Mouse (Mus musculus) heart, postnatal 0 days (tissue): ENCODE data around the gene Chrdl2. TPM values are rescaled to one million over a fixed set of nuclear protein-coding genes. Genes with fewer than 3 reads are reported as not detected.

Source experiments
- ATAC-seq: fragments of 200-750 bp; cut with Nextera tagmentation; 2 replicates; pipeline ENCODE4 v1.8.0; 2017; ENCODE audit warnings: low read depth, moderate number of reproducible peaks, moderate library complexity; ENCODE audit not compliant: insufficient read depth
- DNase-seq: peaks from one replicate; pipeline ENCODE4 v3.0.0-alpha.2; 2016; ENCODE audit warnings: low spot score
- H3K27ac ChIP-seq: fragments of 300-500 bp; sonication (generic); 2 replicates; pipeline ENCODE4 v1.5.1; 2014; ENCODE audit warnings: low read depth, mild to moderate bottlenecking
- H3K27me3 ChIP-seq: fragments of 300-500 bp; sonication (generic); 2 replicates; pipeline ENCODE4 v1.6.1; 2014; ENCODE audit warnings: low read length, mixed read lengths; ENCODE audit not compliant: control insufficient read depth, insufficient read depth
- H3K36me3 ChIP-seq: fragments of 300-500 bp; sonication (generic); replicated peaks from 2 replicates; pipeline ENCODE4 v1.6.1; 2014; ENCODE audit warnings: low read length, mixed read lengths; ENCODE audit not compliant: control insufficient read depth, insufficient read depth
- H3K4me1 ChIP-seq: fragments of 300-500 bp; sonication (generic); 2 replicates; pipeline ENCODE4 v1.6.1; 2014; ENCODE audit warnings: antibody characterized with exemption; ENCODE audit not compliant: control insufficient read depth, insufficient read depth
- H3K4me2 ChIP-seq: fragments of 300-500 bp; sonication (generic); 2 replicates; pipeline ENCODE4 v1.6.1; 2014; ENCODE audit warnings: low read depth, mild to moderate bottlenecking, low read length, moderate library complexity
- H3K4me3 ChIP-seq: fragments of 300-500 bp; sonication (generic); 2 replicates; pipeline ENCODE4 v1.5.1; 2014; ENCODE audit warnings: low read depth, low read length
- H3K9ac ChIP-seq: fragments of 300-500 bp; sonication (generic); replicated peaks from 2 replicates; pipeline ENCODE4 v1.6.1; 2014; ENCODE audit warnings: low read depth, low read length, mixed read lengths
- H3K9me3 ChIP-seq: fragments of 300-500 bp; sonication (generic); replicated peaks from 2 replicates; pipeline ENCODE4 v1.6.1; 2016; ENCODE audit warnings: low read length; ENCODE audit not compliant: control insufficient read depth
- CTCF ChIP-seq: IDR thresholded peaks from 2 replicates; pipeline ENCODE4 v1.5.1; 2016; ENCODE audit warnings: antibody characterized with exemption, control low read depth, low read depth
- EP300 ChIP-seq: IDR thresholded peaks from 2 replicates; pipeline ENCODE4 v1.6.1; 2016; ENCODE audit warnings: antibody characterized with exemption, low read depth
- WGBS: fragments of 180-500 bp; shearing (Covaris S2); extraction: QIAGEN DNeasy Blood & Tissue Kit; methylation state at CpG from one replicate; pipeline ENCODE4 v1.1.7; 2014; 5-methylcytosine and 5-hydroxymethylcytosine counted together
- polyA plus RNA-seq: library from polyadenylated mRNA; unstranded; fragments of >200 nt; fragmentation: Nextera tagmentation; extraction: Ambion mirVana; gene quantifications from 2 replicates; pipeline ENCODE4 v1.2.1, GENCODE M21; 2015
- total RNA-seq: library from RNA; depleted of rRNA; stranded (reverse); fragments of >200 nt; gene quantifications from 2 replicates; pipeline ENCODE4 v1.2.3, GENCODE M21; 2014; ENCODE audit warnings: low replicate concordance

Gene Chrdl2
- total and polyA plus RNA-seq, 2 experiments from 2014 or later: 0.12 TPM; not detected in 1

DNA sequence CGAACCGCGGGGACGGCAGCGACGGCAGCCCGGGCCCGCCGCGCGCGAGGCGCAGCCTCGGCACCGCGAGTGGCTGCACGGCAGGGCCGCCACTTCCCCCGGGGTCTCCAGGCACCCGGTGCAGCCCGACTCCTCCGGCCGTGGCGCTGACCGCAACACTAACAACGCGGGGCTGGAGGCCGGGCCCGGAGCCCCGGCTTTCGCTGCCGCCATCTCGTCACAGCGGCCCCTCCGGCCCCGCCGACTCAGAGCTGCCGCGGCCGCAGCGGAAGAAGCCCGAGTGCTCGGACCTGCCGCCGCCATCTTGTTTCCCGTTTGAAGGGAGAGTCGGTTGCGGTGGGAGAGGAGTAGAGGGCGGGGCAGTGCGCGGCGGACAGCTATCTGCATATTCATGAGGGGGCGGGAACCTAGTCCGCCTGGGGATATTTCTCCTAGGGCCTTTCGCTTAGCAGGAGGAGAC is 25.8 kb upstream of the Chrdl2 start, which contains the start of gene Rnf169:
TSS of gene Rnf169 (minus strand) at position 317 of the 460 bp plus-strand sequence.
- no peaks in the 10 kb centered on the region for H3K36me3 ChIP-seq
- no peaks in the 10 kb centered on the region for H3K27me3 ChIP-seq
- WGBS: under 1% methylated on average over 37 of the region's 55 CpGs
- no peaks in the 10 kb centered on the region for H3K9me3 ChIP-seq
- H3K4me2 ChIP-seq: peak within 1 kb of the TSS; percentile 76
- ATAC-seq (peak; percentile 97), DNase-seq (peak; percentile 96)
- TF ChIP-seq EP300 (0 out of 2 replicates have a peak, but pooled peaks have one; percentile 33), CTCF (no peak)
- peak within 1 kb of the TSS; percentile 100 for H3K9ac ChIP-seq
- H3K4me3 ChIP-seq: peak within 1 kb of the TSS; percentile 97
- H3K4me1 ChIP-seq: peaks cover 8% of the 10 kb centered on the region
- H3K27ac ChIP-seq: peak within 1 kb of the TSS; percentile 98

DNA sequence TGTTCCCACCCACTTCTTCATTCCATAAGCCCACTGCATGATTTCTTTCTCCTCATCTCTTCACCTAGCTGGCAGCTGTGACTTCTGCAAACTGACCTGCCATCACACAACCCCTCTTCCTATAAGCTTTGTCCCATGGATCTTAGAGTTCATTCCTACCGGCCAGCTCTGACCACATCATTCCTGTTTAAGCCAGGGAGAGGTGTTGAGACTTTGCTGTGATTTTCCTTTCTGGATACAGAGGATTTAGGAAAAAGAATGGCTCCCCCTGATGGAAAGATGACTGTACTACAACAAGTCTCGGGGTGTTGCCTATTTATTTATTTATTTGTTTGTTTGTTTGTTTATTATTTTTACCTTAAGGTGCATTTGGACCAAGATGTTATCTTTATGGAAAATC is 24.7 kb upstream of the Chrdl2 start:
- ATAC-seq (no peak), DNase-seq (peak; percentile 87)
- Histone ChIP-seq H3K27ac (no peak overlapping the region; the same call in 1 of the 2 replicates), H3K9me3 (no peaks in the 10 kb centered on the region), H3K4me3 (no peak overlapping the region), H3K27me3 (no peaks in the 10 kb centered on the region), H3K4me1 (peaks cover 8% of the 10 kb centered on the region), H3K36me3 (no peaks in the 10 kb centered on the region), H3K9ac (no peak overlapping the region), H3K4me2 (no peak overlapping the region)
- peak; percentile 69 for TF ChIP-seq CTCF
- TF ChIP-seq EP300: no peak
- WGBS: 12% methylated on average over 2 of the region's 2 CpGs

DNA sequence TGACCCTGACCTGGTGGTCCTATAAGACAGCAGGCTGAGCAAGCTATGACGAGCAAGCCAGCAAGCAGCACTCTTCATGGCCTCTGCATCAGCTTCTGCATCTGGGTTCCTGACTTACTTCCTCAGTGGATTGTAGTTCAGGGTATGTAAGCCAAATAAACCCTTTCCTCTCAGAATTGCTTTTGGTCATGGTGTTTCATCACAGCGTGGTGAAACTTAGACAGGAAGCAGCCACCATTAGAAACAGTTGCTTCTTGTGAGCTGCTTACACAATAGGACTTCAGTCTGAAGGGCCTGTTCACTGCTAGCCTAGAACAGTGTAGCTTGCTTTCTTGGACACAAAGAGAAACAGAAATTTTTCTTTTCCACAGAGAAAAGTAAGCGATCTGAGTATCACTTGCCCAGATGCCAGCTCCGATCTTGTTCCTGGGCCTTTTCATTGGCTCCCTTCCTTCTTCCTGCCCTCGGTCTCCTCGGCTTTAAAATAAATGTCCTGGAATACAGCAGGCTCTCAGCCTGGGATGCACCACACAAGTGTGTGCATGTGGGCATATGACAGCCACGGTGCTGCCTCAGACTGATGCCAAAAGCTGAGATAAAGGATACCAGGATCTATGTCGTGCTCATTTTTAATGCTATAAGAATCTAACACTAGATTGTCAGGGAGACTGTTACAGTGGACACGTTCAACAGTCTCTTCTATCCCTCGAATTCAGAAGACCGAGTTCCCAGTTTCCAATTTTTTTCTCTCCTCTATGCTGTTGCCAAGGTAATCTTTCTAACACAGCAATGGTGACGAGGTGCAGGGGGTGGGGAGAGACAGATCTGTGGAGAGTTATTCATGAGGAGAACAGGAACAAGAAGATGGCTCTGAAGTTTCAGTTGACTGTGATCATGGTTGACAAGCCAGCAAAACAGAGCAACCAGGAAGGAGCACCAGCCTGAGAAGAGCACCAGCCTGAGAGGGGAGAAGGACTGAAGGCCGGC is 23.4 kb upstream of the Chrdl2 start:
- peaks cover 8% of the 10 kb centered on the region for H3K4me1 ChIP-seq
- no peak overlapping the region for H3K27ac ChIP-seq
- no peaks in the 10 kb centered on the region for H3K36me3 ChIP-seq
- no peak overlapping the region for H3K4me3 ChIP-seq
- H3K27me3 ChIP-seq: no peaks in the 10 kb centered on the region
- DNase-seq (no peak), ATAC-seq (no peak)
- H3K9ac ChIP-seq: no peak overlapping the region
- no peak overlapping the region for H3K4me2 ChIP-seq
- TF ChIP-seq CTCF (no peak), EP300 (no peak)
- H3K9me3 ChIP-seq: no peaks in the 10 kb centered on the region
- 73% methylated on average over 13 of the region's 13 CpGs for WGBS

DNA sequence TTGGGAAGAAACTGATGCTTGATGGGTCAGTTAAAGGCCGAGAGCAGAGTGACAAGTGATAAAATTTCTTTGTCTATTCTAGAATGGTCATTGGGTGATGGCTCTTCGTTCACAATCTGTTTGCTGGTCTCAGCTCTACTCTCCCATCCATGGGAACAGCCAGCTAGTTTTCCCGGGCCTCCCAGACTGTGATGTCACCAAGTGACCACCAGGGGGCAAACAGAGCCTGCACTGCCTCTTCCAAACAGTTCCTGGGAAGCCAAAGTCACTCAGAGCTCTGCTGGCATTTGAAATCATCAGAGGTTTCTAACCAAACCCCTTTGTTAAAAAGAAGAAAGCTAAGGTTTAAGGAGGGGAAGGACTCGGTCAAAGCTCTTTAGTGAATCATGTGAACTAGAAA is 17.2 kb upstream of the Chrdl2 start:
- no peak overlapping the region for H3K27ac ChIP-seq
- DNase-seq: peak; percentile 73
- no peaks in the 10 kb centered on the region for H3K27me3 ChIP-seq
- H3K9ac ChIP-seq: no peak overlapping the region
- TF ChIP-seq CTCF (peak; percentile 96), EP300 (no peak)
- no peaks in the 10 kb centered on the region for H3K36me3 ChIP-seq
- no peaks in the 10 kb centered on the region for H3K9me3 ChIP-seq
- peak; percentile 55; the same call in 1 of the 2 replicates for ATAC-seq
- no peaks in the 10 kb centered on the region for H3K4me1 ChIP-seq
- H3K4me3 ChIP-seq: no peak overlapping the region
- WGBS: 3% methylated on average over 4 of the region's 4 CpGs
- no peak overlapping the region for H3K4me2 ChIP-seq

DNA sequence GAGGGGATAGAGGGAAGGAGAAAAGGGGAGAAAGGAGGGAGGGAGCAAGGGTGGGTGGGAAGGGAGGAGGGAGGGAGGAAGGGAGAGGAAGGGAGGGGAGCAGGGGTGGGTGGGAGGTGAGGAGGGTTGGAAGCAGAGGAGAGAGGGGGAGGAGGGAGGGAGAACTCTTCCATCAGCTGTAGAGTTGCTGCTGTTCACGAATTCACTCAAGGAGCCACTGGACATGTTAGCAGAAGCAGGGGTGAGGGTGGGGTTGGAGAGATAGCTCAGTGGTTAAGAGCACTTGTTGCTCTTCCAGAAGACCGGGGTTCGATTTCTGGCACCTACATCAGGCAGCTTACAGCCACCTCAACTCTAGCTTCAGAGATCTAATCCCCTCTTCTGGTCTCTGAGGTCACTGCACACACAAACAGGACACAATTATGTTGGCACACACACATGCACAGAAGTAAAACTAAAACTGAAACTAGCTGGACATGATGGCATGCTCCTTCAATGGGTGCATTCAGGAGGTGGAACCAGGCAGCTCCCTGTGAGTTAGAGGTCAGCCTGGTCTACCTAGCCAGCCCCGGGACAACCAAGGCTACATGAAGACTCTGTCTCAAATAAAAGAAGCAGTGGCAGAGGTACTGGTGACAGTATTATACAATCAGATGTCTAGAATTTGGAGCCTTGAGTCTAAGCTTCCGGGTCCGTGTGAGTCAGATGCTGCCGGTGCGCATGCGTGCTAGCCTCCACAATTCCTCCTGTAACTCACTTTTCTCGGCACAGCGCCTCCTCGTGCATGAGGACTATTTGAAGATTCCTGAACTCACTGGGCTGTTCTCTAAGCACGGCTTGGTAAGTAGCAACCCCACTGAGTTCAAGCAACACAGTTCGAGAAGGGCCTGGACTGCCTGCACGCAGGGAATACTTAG is 15.9 kb upstream of the Chrdl2 start:
- 59% methylated on average over 15 of the region's 15 CpGs for WGBS
- peak; percentile 44 for DNase-seq
- peak; percentile 11; the same call in 1 of the 2 replicates for TF ChIP-seq CTCF
- no peak for TF ChIP-seq EP300

More for the DNA sequence above, 15.9 kb upstream of the Chrdl2 start:
- no peaks in the 10 kb centered on the region for H3K9me3 ChIP-seq
- H3K27me3 ChIP-seq: no peaks in the 10 kb centered on the region
- no peak overlapping the region for H3K4me2 ChIP-seq
- no peaks in the 10 kb centered on the region for H3K36me3 ChIP-seq
- H3K4me1 ChIP-seq: no peaks in the 10 kb centered on the region
- no peak for ATAC-seq
- H3K4me3 ChIP-seq: no peak overlapping the region
- H3K9ac ChIP-seq: no peak overlapping the region
- no peak overlapping the region for H3K27ac ChIP-seq
